Mouse (Mus musculus): ENCODE measurements at regions not wholly inside any gene's neighbourhood (a gene's known extent, or its start where the extent isn't known, plus 50 kb on each side); places are given as distances from the start of the nearest gene placed in this dataset.
"Not testable (repeated sequence)": the region's sequence is repeated elsewhere in the genome, so short reads cannot be mapped to it uniquely, and the experiment has no call there.

- no peak for ATAC-seq
- H3K27me3 ChIP-seq, result no peaks in the 10 kb centered on the region
- no peak for DNase-seq (ENCODE audit: low read depth, low spot score)
- TF ChIP-seq CTCF (IDR thresholded peaks at IDR 0.05), result no peak
- ChIA-PET CTCF (interaction anchor here (1.2 kb wide), 1 partner anchor 15 kb away, joined by 3 read pairs; no protein-coding TSS in a partner anchor), POLR2A (no interaction called here)
- in situ Hi-C loops (cut with MboI; ENCODE audit: low pct_unique_long_range_greater_than_20kb), result no loop called here
These were observed 127.0 kb upstream of the Ubl3 start for GRCm38 (mm10) chr5:148679586-148679985.

- CTCF ChIA-PET; H3K27me3 ChIP-seq; in situ Hi-C loops (cut with MboI; ENCODE audit: low pct_unique_long_range_greater_than_20kb); ATAC-seq; POLR2A ChIA-PET; DNase-seq (ENCODE audit: low read depth, low spot score): not testable (repeated sequence)
These were observed 125.8 kb upstream of the Ubl3 start for GRCm38 (mm10) chr5:148678285-148678937.

GRCm38 (mm10) chr5:148674281-148674680 lies 121.7 kb upstream of the Ubl3 start:
- DNase-seq (ENCODE audit: low read depth, low spot score) (no peak), ATAC-seq (no peak)
- ChIA-PET CTCF (no interaction called here), POLR2A (no interaction called here)
- no peak for TF ChIP-seq CTCF (IDR thresholded peaks at IDR 0.05)
- in situ Hi-C loops (cut with MboI; ENCODE audit: low pct_unique_long_range_greater_than_20kb), result no loop called here
- H3K27me3 ChIP-seq, result no peaks in the 10 kb centered on the region

- ChIA-PET POLR2A (interaction anchor here (0.6 kb wide), 2 partner anchors 32 to 1160 kb away, joined by 3 to 6 read pairs; no protein-coding TSS in a partner anchor), CTCF (interaction anchor here (1.3 to 1.4 kb wide), 2 partner anchors 11 to 16 kb away, joined by 3 to 5 read pairs; no protein-coding TSS in a partner anchor)
- H3K27me3 ChIP-seq, result no peaks in the 10 kb centered on the region
These were observed 109.7 kb upstream of the Ubl3 start for GRCm38 (mm10) chr5:148662281-148662741.

GRCm38 (mm10) chr5:148661120-148661519 lies 108.5 kb upstream of the Ubl3 start:
- no peak for TF ChIP-seq CTCF (IDR thresholded peaks at IDR 0.05)
- no peaks in the 10 kb centered on the region for H3K27me3 ChIP-seq
- ChIA-PET POLR2A (interaction anchor here (0.6 kb wide), 1 partner anchor 34 kb away, joined by 3 read pairs; no protein-coding TSS in a partner anchor), CTCF (interaction anchor here (1.4 kb wide), 1 partner anchor 10 kb away, joined by 5 read pairs; no protein-coding TSS in a partner anchor)
- DNase-seq (ENCODE audit: low read depth, low spot score), result no peak
- ATAC-seq, result no peak
- in situ Hi-C loops (cut with MboI; ENCODE audit: low pct_unique_long_range_greater_than_20kb), result no loop called here

More at GRCm38 (mm10) chr5:148662281-148662741, 109.7 kb upstream of the Ubl3 start:
- TF ChIP-seq CTCF (IDR thresholded peaks at IDR 0.05), result no peak
- no peak for DNase-seq (ENCODE audit: low read depth, low spot score)
- ATAC-seq, result no peak
- in situ Hi-C loops (cut with MboI; ENCODE audit: low pct_unique_long_range_greater_than_20kb), result no loop called here

- ChIA-PET CTCF (interaction anchor here (1.0 kb wide), 2 partner anchors 24 to 87 kb away, joined by 4 read pairs; no protein-coding TSS in a partner anchor), POLR2A (interaction anchor here (0.9 kb wide), 1 partner anchor 122 kb away, joined by 5 read pairs; no protein-coding TSS in a partner anchor)
- no peak for TF ChIP-seq CTCF (IDR thresholded peaks at IDR 0.05)
- DNase-seq (ENCODE audit: low read depth, low spot score), result peak; percentile 17
- no peak for ATAC-seq
- in situ Hi-C loops (cut with MboI; ENCODE audit: low pct_unique_long_range_greater_than_20kb), result no loop called here
- H3K27me3 ChIP-seq, result no peaks in the 10 kb centered on the region
These were observed 105.5 kb upstream of the Ubl3 start for GRCm38 (mm10) chr5:148657936-148658640.

- no peak for DNase-seq (ENCODE audit: low read depth, low spot score)
- ChIA-PET CTCF (no interaction called here), POLR2A (no interaction called here)
- no peak for TF ChIP-seq CTCF (IDR thresholded peaks at IDR 0.05)
- ATAC-seq, result no peak
- no peaks in the 10 kb centered on the region for H3K27me3 ChIP-seq
- in situ Hi-C loops (cut with MboI; ENCODE audit: low pct_unique_long_range_greater_than_20kb), result no loop called here
These were observed 100.1 kb upstream of the Ubl3 start for GRCm38 (mm10) chr5:148652525-148653243.

- no peaks in the 10 kb centered on the region for H3K27me3 ChIP-seq
- ChIA-PET POLR2A (no interaction called here), CTCF (interaction anchor here (1.6 to 2.2 kb wide), 3 partner anchors 10 to 100 kb away, joined by 3 to 5 read pairs (median 4); partner anchors contain the start of gene Ubl3)
- DNase-seq (ENCODE audit: low read depth, low spot score), result no peak
- in situ Hi-C loops (cut with MboI; ENCODE audit: low pct_unique_long_range_greater_than_20kb), result no loop called here
- ATAC-seq, result no peak
- no peak for TF ChIP-seq CTCF (IDR thresholded peaks at IDR 0.05)
These were observed 99.1 kb upstream of the Ubl3 start for GRCm38 (mm10) chr5:148651736-148652135.

GRCm38 (mm10) chr5:148649573-148649972 lies 97.0 kb upstream of the Ubl3 start:
- CTCF ChIA-PET, result interaction anchor here (0.6 kb wide), 1 partner anchor 10 kb away, joined by 3 read pairs; no protein-coding TSS in a partner anchor
- H3K27me3 ChIP-seq; ATAC-seq; DNase-seq (ENCODE audit: low read depth, low spot score); POLR2A ChIA-PET: not testable (repeated sequence)
- in situ Hi-C loops (cut with MboI; ENCODE audit: low pct_unique_long_range_greater_than_20kb), result loop anchor here (5.0 kb wide), 3 partner anchors 102 to 143 kb away; no protein-coding TSS in a partner anchor

GRCm38 (mm10) chr5:148649123-148649522 lies 96.5 kb upstream of the Ubl3 start:
- no peak for TF ChIP-seq CTCF (IDR thresholded peaks at IDR 0.05)
- ChIA-PET CTCF (interaction anchor here (0.6 kb wide), 1 partner anchor 10 kb away, joined by 3 read pairs; no protein-coding TSS in a partner anchor), POLR2A (no interaction called here)
- no peaks in the 10 kb centered on the region for H3K27me3 ChIP-seq
- in situ Hi-C loops (cut with MboI; ENCODE audit: low pct_unique_long_range_greater_than_20kb), result loop anchor here (5.0 kb wide), 3 partner anchors 102 to 143 kb away; no protein-coding TSS in a partner anchor
- DNase-seq (ENCODE audit: low read depth, low spot score), result no peak
- ATAC-seq, result no peak

Data from Patski (cell line).